Mouse (Mus musculus) heart, adult 8-10 months (tissue): ENCODE data around the gene Cpne7. TPM values are rescaled to one million over a fixed set of nuclear protein-coding genes. Genes with fewer than 3 reads are reported as not detected.

ENCODE experiments used
- DNase-seq: peaks from one replicate; pipeline ENCODE4 v3.0.0; 2022; ENCODE audit warnings: low spot score
- microRNA-seq: library from miRNA; unstranded; fragments of <30 nt; microRNA quantifications from one replicate; pipeline ENCODE4 v1.2.0, GENCODE M21; 2022
- total RNA-seq, 4 experiments: library from RNA; stranded (reverse); gene quantifications; 2 replicates each; pipeline ENCODE4 v1.2.4; 2022

Cpne7 gene
- total RNA-seq, 4 experiments from 2014 or later: 0.52 to 1.7 (median 0.89) TPM

DNA sequence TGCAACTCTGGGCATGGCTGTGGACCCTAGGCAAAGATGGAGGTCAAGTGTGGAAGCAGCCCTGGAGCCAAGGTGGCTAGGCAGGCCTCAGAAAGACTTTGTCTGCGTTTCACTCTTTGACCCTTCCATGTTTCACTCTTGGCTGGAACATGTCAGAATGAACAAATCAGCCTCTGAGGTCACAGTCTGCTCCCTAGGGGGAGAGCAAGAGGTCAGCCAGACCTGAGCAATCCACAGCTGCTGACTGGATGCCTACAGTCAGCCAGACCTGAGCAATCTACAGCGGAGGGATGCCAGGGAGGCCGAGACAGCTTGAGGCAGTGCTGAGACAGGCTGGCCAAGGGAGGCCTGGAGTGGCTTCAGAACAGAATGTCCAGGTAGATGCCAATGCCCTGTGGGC lies 64.2 kb downstream of the Cpne7 start:
- peak; percentile 58 for DNase-seq

Small RNA genes lying within 50 kb of the gene (microRNA-seq; reads per million reads assigned to microRNA genes)
- gene Mir7079 (not detected), gene Mir7080 (not detected)

Other genes starting within 250 kb of the Cpne7 start
- 10 to 100 TPM; 71.5 to 75.9 (median 75.2) TPM for gene Ankrd11, start 75.1 kb upstream of the Cpne7 start, total RNA-seq
- gene Spg7, start 54.4 kb upstream of the Cpne7 start, total RNA-seq: 10 to 100 TPM; 86.9 to 99.5 (median 95.3) TPM
- 100 to 1,000 TPM; 402 to 462 (median 427) TPM for gene Rpl13, start 15.0 kb upstream of the Cpne7 start, total RNA-seq
- under 1 TPM; 0.34 to 0.87 (median 0.60) TPM for gene Sult5a1, start 40.9 kb downstream of the Cpne7 start, total RNA-seq
- gene Dpep1, start 68.9 kb downstream of the Cpne7 start, total RNA-seq: 10 to 100 TPM; 22.6 to 45.5 (median 37.4) TPM
- gene Chmp1a, start 95.4 kb downstream of the Cpne7 start, total RNA-seq: 10 to 100 TPM; 61.3 to 68.0 (median 65.5) TPM
- 10 to 100 TPM; 22.0 to 36.7 (median 27.5) TPM for gene Spata33, start 95.5 kb downstream of the Cpne7 start, total RNA-seq
- 10 to 100 TPM; 15.0 to 25.2 (median 20.2) TPM for gene Cdk10, start 107.5 kb downstream of the Cpne7 start, total RNA-seq
- 1 to 10 TPM; 4.4 to 7.0 (median 6.0) TPM for gene Spata2l, start 118.9 kb downstream of the Cpne7 start, total RNA-seq
- gene Zfp276, start 136.8 kb downstream of the Cpne7 start, total RNA-seq: 10 to 100 TPM in 1 of 4 experiments, 1 to 10 TPM in 3; 8.2 to 10.8 (median 9.2) TPM
- 10 to 100 TPM; 25.5 to 35.0 (median 27.5) TPM for gene Vps9d1, start 137.0 kb downstream of the Cpne7 start, total RNA-seq
- gene Fanca, start 201.2 kb downstream of the Cpne7 start, total RNA-seq: 1 to 10 TPM; 5.3 to 7.8 (median 6.3) TPM
- gene Spire2, start 215.3 kb downstream of the Cpne7 start, total RNA-seq: under 1 TPM in 2 of 4 experiments, not detected in 2; 0.16 to 0.22 TPM